Comparison of ENCODE assay signal across 22 mouse cellular contexts in genomic region chr3:38722606-38723005, GRCm38 (mm10).
"Had no signal": no experiment of that assay in that cellular context is flagged by ENCODE, and none has a peak within 500 bp of the region (broad histone marks: within the 10 kb centered on the region; RNA-seq: fewer than 3 reads in every experiment).

No protein-coding gene starts in this region.

- ATAC-seq: liver, embryonic 12.5 days; midbrain, embryonic 15.5 days had no signal

- H3K27me3 ChIP-seq: limb, embryonic 13.5 days; liver, embryonic 12.5 days; liver, embryonic 15.5 days; midbrain, embryonic 12.5 days; midbrain, embryonic 15.5 days; neural tube, embryonic 12.5 days; neural tube, embryonic 15.5 days had no signal

- H3K4me2 ChIP-seq: limb, embryonic 13.5 days; liver, embryonic 12.5 days; liver, embryonic 15.5 days; midbrain, embryonic 12.5 days; midbrain, embryonic 15.5 days; neural tube, embryonic 12.5 days; neural tube, embryonic 15.5 days had no signal

- DNase-seq: kidney, postnatal 25 days; layer of hippocampus, adult 9-11 months; liver; lung, adult 18-20 months; lung, postnatal 10 days; lung, postnatal 4 days; right cerebral cortex, adult 18-20 months; right cerebral cortex, postnatal 14 days; right cerebral cortex, postnatal 4 days; thymus, postnatal 14 days; thymus, postnatal 4 days had no signal

- H3K4me3 ChIP-seq: layer of hippocampus, adult 2 months; limb, embryonic 10.5 days; limb, embryonic 13.5 days; liver, embryonic 12.5 days; liver, embryonic 15.5 days; midbrain, embryonic 12.5 days; midbrain, embryonic 15.5 days; neural tube, embryonic 12.5 days; neural tube, embryonic 15.5 days had no signal

- H3K27ac ChIP-seq: kidney, postnatal 0 days; layer of hippocampus, adult 2 months; limb, embryonic 10.5 days; limb, embryonic 13.5 days; liver, embryonic 12.5 days; liver, embryonic 15.5 days; midbrain, embryonic 12.5 days; midbrain, embryonic 15.5 days; neural tube, embryonic 12.5 days; neural tube, embryonic 15.5 days; stomach, postnatal 0 days had no signal

- H3K9ac ChIP-seq: limb, embryonic 13.5 days; liver, embryonic 12.5 days; liver, embryonic 15.5 days; midbrain, embryonic 12.5 days; midbrain, embryonic 15.5 days; neural tube, embryonic 12.5 days; neural tube, embryonic 15.5 days had no signal

- H3K9me3 ChIP-seq: limb, embryonic 10.5 days; limb, embryonic 13.5 days; liver, embryonic 12.5 days; liver, embryonic 15.5 days; midbrain, embryonic 12.5 days; midbrain, embryonic 15.5 days; neural tube, embryonic 12.5 days; neural tube, embryonic 15.5 days had no signal

- H3K36me3 ChIP-seq: limb, embryonic 10.5 days; limb, embryonic 13.5 days; liver, embryonic 12.5 days; liver, embryonic 15.5 days; midbrain, embryonic 12.5 days; midbrain, embryonic 15.5 days; neural tube, embryonic 12.5 days; neural tube, embryonic 15.5 days had no signal

- H3K4me1 ChIP-seq: limb, embryonic 10.5 days; limb, embryonic 13.5 days; liver, embryonic 12.5 days; liver, embryonic 15.5 days; midbrain, embryonic 12.5 days; midbrain, embryonic 15.5 days; neural tube, embryonic 12.5 days; neural tube, embryonic 15.5 days had no signal
